Mouse (Mus musculus) layer of hippocampus, adult 9-11 months (tissue): ENCODE measurements around the gene Vmn1r15.

Experiments
- DNase-seq: peaks from one replicate; pipeline ENCODE4 v3.0.0; 2022

The Vmn1r15 gene

GRCm38 (mm10) chr6:57257652-57258051 is at the start of gene Vmn1r15:
Vmn1r15 (plus strand) TSS chr6:57257952.
- DNase-seq, result no peak

GRCm38 (mm10) chr6:57231386-57231785 is 26.4 kb upstream of the Vmn1r15 start, which contains the start of gene Vmn1r14:
Vmn1r14 (plus strand) TSS chr6:57231686.
- no peak for DNase-seq

- no peak for DNase-seq
Measured at GRCm38 (mm10) chr6:57260990-57261389, 3.2 kb downstream of the Vmn1r15 start.

- no peak for DNase-seq
Measured at GRCm38 (mm10) chr6:57271881-57272280, 14.1 kb downstream of the Vmn1r15 start.

- no peak for DNase-seq
Measured at GRCm38 (mm10) chr6:57272517-57272916, 14.8 kb downstream of the Vmn1r15 start.

GRCm38 (mm10) chr6:57278952-57279351 is 21.2 kb downstream of the Vmn1r15 start:
- no peak for DNase-seq
